Mouse (Mus musculus) cerebellum, postnatal 14 days (tissue): ENCODE results near the gene Sema3e.

ENCODE experiments used
- DNase-seq, 2 experiments: peaks; one replicate each; pipeline ENCODE4 v3.0.0; 2021; ENCODE audit warnings: mixed read lengths in 2 of 2

Sema3e gene

GRCm38 (mm10) chr5:14216211-14216610 lies 191.1 kb downstream of the Sema3e start:
- peak; percentile 24 to 46 for DNase-seq

GRCm38 (mm10) chr5:14218677-14219076 lies 193.6 kb downstream of the Sema3e start:
- DNase-seq = peak; percentile 63

GRCm38 (mm10) chr5:14224509-14224908 lies 199.4 kb downstream of the Sema3e start:
- DNase-seq = no peak

GRCm38 (mm10) chr5:14231027-14231426 lies 206.0 kb downstream of the Sema3e start:
- DNase-seq = no peak

GRCm38 (mm10) chr5:14252583-14252982 lies 227.5 kb downstream of the Sema3e start:
- peak; percentile 25 to 60 for DNase-seq

GRCm38 (mm10) chr5:14253328-14253727 lies 228.3 kb downstream of the Sema3e start:
- DNase-seq = peak; percentile 36 to 40

GRCm38 (mm10) chr5:14260156-14260555 lies 235.1 kb downstream of the Sema3e start:
- peak; percentile 49 to 59 for DNase-seq

GRCm38 (mm10) chr5:14267400-14267799 lies 242.3 kb downstream of the Sema3e start:
- peak in 1 of 2 experiments; percentile 11 for DNase-seq
